ENCODE assay signal across 9 mouse cellular contexts in genomic region chr1:156955926-156956760, GRCm38 (mm10). TPM values are rescaled to one million over a fixed set of nuclear protein-coding genes. Genes with fewer than 3 reads are reported as not detected.
DNase-seq lines count a peak whose midpoint lies in the region; ATAC-seq and TF ChIP-seq lines count a peak whose summit lies in the region.
"Had no signal": no experiment of that assay in that cellular context is flagged by ENCODE, and none has a peak within 500 bp of the region (broad histone marks: within the 10 kb centered on the region; RNA-seq: fewer than 3 reads in every experiment).

No protein-coding gene starts in this region.

- peak overlapping the region; percentile 41 for H3K4me2 ChIP-seq in liver, embryonic 14.5 days (ENCODE audit: low read depth)
- no peak overlapping the region for H3K4me2 ChIP-seq in hindbrain, embryonic 13.5 days
- H3K4me2 ChIP-seq in kidney, embryonic 14.5 days (replicated peaks; ENCODE audit: low read depth, low read length): no peak overlapping the region
- H3K4me2 ChIP-seq in hindbrain, embryonic 12.5 days (replicated peaks): no peak overlapping the region
- H3K4me2 ChIP-seq: limb, embryonic 13.5 days; neural tube, embryonic 12.5 days had no signal

- DNase-seq in CD8-positive naive resting alpha-beta T cell, adult 2 months (ENCODE audit: low read depth in 2 of 2, low spot score in 2 of 2): peak; percentile 65
- DNase-seq in R1 (ENCODE audit: low read depth, low spot score): peak; percentile 91
- peak in 1 of 3 experiments; percentile 50 for DNase-seq in liver, embryonic 14.5 days (ENCODE audit: low read depth in 3 of 3, low spot score in 3 of 3)
- DNase-seq in spleen, postnatal 36 days (ENCODE audit: low spot score in 2 of 2): peak; percentile 77 to 83

- 0 out of 2 replicates have a peak, but pooled peaks have one; percentile 5 for TF ChIP-seq EP300 in liver, embryonic 14.5 days (IDR thresholded peaks at IDR 0.05; ENCODE audit: low read depth)

- 30% methylated on average over 17 of the region's 17 CpGs for WGBS in liver, embryonic 14.5 days (ENCODE audit: insufficient replicate concordance)
- 67% methylated on average over 17 of the region's 17 CpGs for WGBS in hindbrain, embryonic 13.5 days
- WGBS in kidney, embryonic 14.5 days: 64% methylated on average over 17 of the region's 17 CpGs
- WGBS in hindbrain, embryonic 12.5 days: 64% methylated on average over 17 of the region's 17 CpGs

- H3K4me1 ChIP-seq in liver, embryonic 14.5 days (replicated peaks; ENCODE audit: control insufficient read depth in 2 of 2, insufficient read depth in 2 of 2, low read length in 1 of 2): peaks cover 2 to 13% of the 10 kb centered on the region in 2 experiments; a peak in 2 of 4 replicates
- H3K4me1 ChIP-seq in hindbrain, embryonic 13.5 days (replicated peaks): no peaks in the 10 kb centered on the region
- H3K4me1 ChIP-seq in kidney, embryonic 14.5 days (ENCODE audit: control insufficient read depth, insufficient read depth, low read length): 0 out of 2 replicates have a peak, but pooled peaks cover 2% of the 10 kb centered on the region
- H3K4me1 ChIP-seq in hindbrain, embryonic 12.5 days: no peaks in the 10 kb centered on the region
- H3K4me1 ChIP-seq: neural tube, embryonic 12.5 days had no signal

- no peaks in the 10 kb centered on the region for H3K27me3 ChIP-seq in liver, embryonic 14.5 days (ENCODE audit: control insufficient read depth, insufficient read depth, low read length)
- no peaks in the 10 kb centered on the region for H3K27me3 ChIP-seq in hindbrain, embryonic 13.5 days
- no peaks in the 10 kb centered on the region for H3K27me3 ChIP-seq in kidney, embryonic 14.5 days (ENCODE audit: control insufficient read depth, insufficient read depth, low read length)
- H3K27me3 ChIP-seq in hindbrain, embryonic 12.5 days: 0 out of 2 replicates have a peak, but pooled peaks cover 2% of the 10 kb centered on the region
- H3K27me3 ChIP-seq: neural tube, embryonic 12.5 days had no signal

- H3K27ac ChIP-seq in liver, embryonic 14.5 days: no peak overlapping the region
- no peak overlapping the region for H3K27ac ChIP-seq in hindbrain, embryonic 13.5 days
- H3K27ac ChIP-seq in kidney, embryonic 14.5 days (ENCODE audit: low read depth, low read length): no peak overlapping the region
- no peak overlapping the region for H3K27ac ChIP-seq in hindbrain, embryonic 12.5 days
- H3K27ac ChIP-seq: limb, embryonic 13.5 days; neural tube, embryonic 12.5 days had no signal

- TF ChIP-seq CTCF in liver, embryonic 14.5 days (IDR thresholded peaks at IDR 0.05; ENCODE audit: low read depth): no peak

- H3K9ac ChIP-seq in liver, embryonic 14.5 days (replicated peaks): no peak overlapping the region
- no peak overlapping the region for H3K9ac ChIP-seq in hindbrain, embryonic 13.5 days
- no peak overlapping the region for H3K9ac ChIP-seq in kidney, embryonic 14.5 days (ENCODE audit: low read depth, low read length)
- no peak overlapping the region for H3K9ac ChIP-seq in hindbrain, embryonic 12.5 days
- H3K9ac ChIP-seq: limb, embryonic 13.5 days; neural tube, embryonic 12.5 days had no signal

- no peaks in the 10 kb centered on the region for H3K36me3 ChIP-seq in liver, embryonic 14.5 days (replicated peaks; ENCODE audit: control insufficient read depth, insufficient read depth, low read depth)
- no peaks in the 10 kb centered on the region for H3K36me3 ChIP-seq in hindbrain, embryonic 13.5 days
- no peaks in the 10 kb centered on the region for H3K36me3 ChIP-seq in kidney, embryonic 14.5 days (ENCODE audit: control insufficient read depth, insufficient read depth, low read length)
- no peaks in the 10 kb centered on the region for H3K36me3 ChIP-seq in hindbrain, embryonic 12.5 days
- H3K36me3 ChIP-seq: limb, embryonic 13.5 days; neural tube, embryonic 12.5 days had no signal

- no peak overlapping the region for H3K4me3 ChIP-seq in liver, embryonic 14.5 days (ENCODE audit: insufficient read depth in 1 of 2, low read depth in 2 of 2, low read length in 2 of 2)
- H3K4me3 ChIP-seq in hindbrain, embryonic 13.5 days: no peak overlapping the region
- H3K4me3 ChIP-seq in kidney, embryonic 14.5 days (ENCODE audit: low read length): no peak overlapping the region
- H3K4me3 ChIP-seq in hindbrain, embryonic 12.5 days: no peak overlapping the region
- H3K4me3 ChIP-seq: limb, embryonic 13.5 days; neural tube, embryonic 12.5 days had no signal

- ATAC-seq in liver, embryonic 14.5 days (ENCODE audit: insufficient read depth): peak; percentile 70
- no peak for ATAC-seq in hindbrain, embryonic 13.5 days (ENCODE audit: low FRiP score)
- no peak for ATAC-seq in kidney, embryonic 14.5 days (ENCODE audit: low FRiP score, low TSS enrichment)
- no peak for ATAC-seq in hindbrain, embryonic 12.5 days (ENCODE audit: low FRiP score)

- no peaks in the 10 kb centered on the region for H3K9me3 ChIP-seq in liver, embryonic 14.5 days (ENCODE audit: control insufficient read depth, low read length)
- no peaks in the 10 kb centered on the region for H3K9me3 ChIP-seq in hindbrain, embryonic 13.5 days
- no peaks in the 10 kb centered on the region for H3K9me3 ChIP-seq in kidney, embryonic 14.5 days (ENCODE audit: control insufficient read depth, low read length)
- H3K9me3 ChIP-seq in hindbrain, embryonic 12.5 days (replicated peaks): no peaks in the 10 kb centered on the region
- H3K9me3 ChIP-seq: limb, embryonic 13.5 days; neural tube, embryonic 12.5 days had no signal

RNA-seq across cellular contexts. Expression of gene Ralgps2, which starts 16.7 kb away (rescaled TPM):
- 1.8 and 3.2 TPM in 2 replicates for polyA plus RNA-seq in liver, embryonic 14.5 days (2012; rRNA removed)
- 12.8 and 13.5 TPM in 2 replicates for polyA plus RNA-seq in liver, embryonic 14.5 days (2014; fragmentation: Nextera tagmentation; extraction: Ambion mirVana)
- polyA plus RNA-seq in hindbrain, embryonic 13.5 days (2015; fragmentation: Nextera tagmentation; extraction: Ambion mirVana): 118 TPM in 2 replicates
- 62.3 and 80.8 TPM in 2 replicates for polyA plus RNA-seq in kidney, embryonic 14.5 days (2014; fragmentation: Nextera tagmentation; extraction: Ambion mirVana)
- polyA plus RNA-seq in hindbrain, embryonic 12.5 days (2016; fragmentation: Nextera tagmentation; extraction: Ambion mirVana): 123 and 132 TPM in 2 replicates
